Mouse (Mus musculus) cortical plate, adult 2 months (tissue): ENCODE results near the gene Erc2.

Source experiments
- CTCF ChIP-seq: fragments of 200-500 bp; IDR thresholded peaks from 2 replicates; pipeline ENCODE4 v1.5.1; 2011; ENCODE audit warnings: mild to moderate bottlenecking, control low read depth, low read length; ENCODE audit not compliant: insufficient read depth; ENCODE audit errors: extremely low read depth
- POLR2A ChIP-seq: fragments of 200-500 bp; IDR thresholded peaks from 2 replicates; pipeline ENCODE4 v1.6.1; 2011; ENCODE audit warnings: mild to moderate bottlenecking, low read length, control low read depth; ENCODE audit not compliant: insufficient read depth; ENCODE audit errors: extremely low read depth

- TF ChIP-seq POLR2A (no peak), CTCF (no peak)
Measured at GRCm38 (mm10) chr14:27953814-27954213, 331.6 kb downstream of the Erc2 start.
